Mouse (Mus musculus) small intestine, adult 2 months (tissue): ENCODE measurements around the gene Per3. TPM values are rescaled to one million over a fixed set of nuclear protein-coding genes. Genes with fewer than 3 reads are reported as not detected.
A peak's percentile ranks its signal among the peaks of the same experiment; 100 is the strongest.

Experiments used
- H3K27ac ChIP-seq: fragments of 200-500 bp; 2 replicates; pipeline ENCODE4 v1.5.1; 2012; ENCODE audit warnings: low read depth, low read length, control low read depth, inconsistent platforms; ENCODE audit not compliant: insufficient read depth
- H3K27me3 ChIP-seq: fragments of 200-500 bp; 2 replicates; pipeline ENCODE4 v1.6.1; 2012; ENCODE audit warnings: mild to moderate bottlenecking, moderate library complexity, low read length, inconsistent platforms; ENCODE audit not compliant: control insufficient read depth, insufficient read depth
- H3K36me3 ChIP-seq: fragments of 200-500 bp; 2 replicates; pipeline ENCODE4 v1.6.1; 2012; ENCODE audit warnings: mild to moderate bottlenecking, low read length, control low read depth, inconsistent platforms; ENCODE audit not compliant: control insufficient read depth, insufficient read depth
- H3K4me1 ChIP-seq: fragments of 200-500 bp; 2 replicates; pipeline ENCODE4 v1.6.1; 2012; ENCODE audit warnings: low read length, inconsistent platforms, mixed read lengths; ENCODE audit not compliant: control insufficient read depth, insufficient read depth, insufficient read length
- H3K4me3 ChIP-seq: fragments of 200-500 bp; 2 replicates; pipeline ENCODE4 v1.5.1; 2012; ENCODE audit warnings: low read depth, mild to moderate bottlenecking, control low read depth, inconsistent platforms, low read length, moderate library complexity
- CTCF ChIP-seq: fragments of 200-500 bp; IDR thresholded peaks from 2 replicates; pipeline ENCODE4 v1.5.1; 2012; ENCODE audit warnings: low read depth, mild to moderate bottlenecking, control low read depth, inconsistent platforms, low read length, moderate library complexity, mixed read lengths; ENCODE audit not compliant: insufficient replicate concordance, insufficient read length; ENCODE audit errors: extremely low read depth
- POLR2A ChIP-seq: fragments of 200-500 bp; IDR thresholded peaks from 2 replicates; pipeline ENCODE4 v1.6.1; 2012; ENCODE audit warnings: low read depth, mild to moderate bottlenecking, control low read depth, inconsistent platforms, low read length, moderate library complexity
- WGBS: fragments of 180-500 bp; shearing (Covaris S2); methylation state at CpG from one replicate; pipeline ENCODE4 v1.1.7; 2018; 5-methylcytosine and 5-hydroxymethylcytosine counted together
- polyA plus RNA-seq: library from polyadenylated mRNA; depleted of rRNA; stranded (reverse); fragments of >200 nt; gene quantifications from 2 replicates; pipeline ENCODE4 v1.2.3, GENCODE M21; 2012

The Per3 gene
- polyA plus RNA-seq, 1 experiment = 2.4 TPM

GRCm38 (mm10) chr4:151074817-151075216 is 30.4 kb upstream of the Per3 start:
- WGBS = 60% methylated on average over 15 of the region's 15 CpGs
- Histone ChIP-seq H3K27ac (no peak overlapping the region), H3K27me3 (no peaks in the 10 kb centered on the region), H3K4me3 (no peak overlapping the region), H3K36me3 (no peaks in the 10 kb centered on the region), H3K4me1 (peaks cover 5% of the 10 kb centered on the region)
- no peak for TF ChIP-seq POLR2A
- no peak for TF ChIP-seq CTCF

- Histone ChIP-seq H3K27me3 (0 out of 2 replicates have a peak, but pooled peaks cover 2% of the 10 kb centered on the region), H3K4me3 (no peak overlapping the region), H3K4me1 (peaks cover 5% of the 10 kb centered on the region), H3K36me3 (no peaks in the 10 kb centered on the region), H3K27ac (no peak overlapping the region)
- WGBS = 40% methylated on average over 13 of the region's 13 CpGs
- TF ChIP-seq POLR2A (no peak), CTCF (peak; percentile 57; the same call in 1 of the 2 replicates)
Measured at GRCm38 (mm10) chr4:151073108-151073744, 28.8 kb upstream of the Per3 start.

- peaks cover 5% of the 10 kb centered on the region for H3K4me1 ChIP-seq
- WGBS = 74% methylated on average over 7 of the region's 7 CpGs
- H3K36me3 ChIP-seq = no peaks in the 10 kb centered on the region
- TF ChIP-seq POLR2A (no peak), CTCF (no peak)
- H3K27me3 ChIP-seq = 0 out of 2 replicates have a peak, but pooled peaks cover 2% of the 10 kb centered on the region
- no peak overlapping the region for H3K27ac ChIP-seq
- H3K4me3 ChIP-seq = no peak overlapping the region
Measured at GRCm38 (mm10) chr4:151070962-151071361, 26.5 kb upstream of the Per3 start.

- TF ChIP-seq POLR2A (no peak), CTCF (no peak)
- 48% methylated on average over 4 of the region's 4 CpGs for WGBS
- Histone ChIP-seq H3K4me1 (no peaks in the 10 kb centered on the region), H3K36me3 (no peaks in the 10 kb centered on the region), H3K27me3 (0 out of 2 replicates have a peak, but pooled peaks cover 2% of the 10 kb centered on the region), H3K27ac (no peak overlapping the region), H3K4me3 (no peak overlapping the region)
Measured at GRCm38 (mm10) chr4:151068751-151069150, 24.3 kb upstream of the Per3 start.

- peaks cover 2% of the 10 kb centered on the region; the same call in 1 of the 2 replicates for H3K4me1 ChIP-seq
- 97% methylated on average over 4 of the region's 4 CpGs for WGBS
- no peak overlapping the region for H3K27ac ChIP-seq
- H3K36me3 ChIP-seq = peaks cover 7% of the 10 kb centered on the region
- no peak overlapping the region for H3K4me3 ChIP-seq
- TF ChIP-seq POLR2A (no peak), CTCF (no peak)
- H3K27me3 ChIP-seq = no peaks in the 10 kb centered on the region
Measured at GRCm38 (mm10) chr4:151059566-151059965, 15.1 kb upstream of the Per3 start.

GRCm38 (mm10) chr4:151058634-151059033 is 14.2 kb upstream of the Per3 start:
- TF ChIP-seq POLR2A = no peak
- TF ChIP-seq CTCF = no peak
- 75% methylated on average over 4 of the region's 4 CpGs for WGBS
- H3K27ac ChIP-seq = no peak overlapping the region
- H3K36me3 ChIP-seq = peaks cover 8% of the 10 kb centered on the region
- H3K4me1 ChIP-seq = peaks cover 2% of the 10 kb centered on the region; the same call in 1 of the 2 replicates
- no peak overlapping the region for H3K4me3 ChIP-seq
- no peaks in the 10 kb centered on the region for H3K27me3 ChIP-seq

- H3K4me1 ChIP-seq = peaks cover 2% of the 10 kb centered on the region; the same call in 1 of the 2 replicates
- TF ChIP-seq CTCF (no peak), POLR2A (peak; percentile 48; the same call in 1 of the 2 replicates)
- peak within 1 kb of the TSS; percentile 75 for H3K4me3 ChIP-seq
- H3K27me3 ChIP-seq = no peaks in the 10 kb centered on the region
- under 1% methylated on average over 114 of the region's 114 CpGs for WGBS
- H3K36me3 ChIP-seq = peaks cover 10% of the 10 kb centered on the region
- H3K27ac ChIP-seq = peak within 1 kb of the TSS; percentile 99
Measured at GRCm38 (mm10) chr4:151057347-151058321, 13.2 kb upstream of the Per3 start, which contains the start of gene Vamp3. Gene Vamp3 (minus strand): TSS chr4:151057963.
